Mouse (Mus musculus) brain, embryonic 18.5 days (tissue): ENCODE data around the gene Polr2a.

Experiments used
- DNase-seq: peaks from one replicate; pipeline ENCODE4 v3.0.0-alpha.2; 2012; ENCODE audit warnings: low read depth, low spot score

Polr2a gene

GRCm38 (mm10) chr11:69784793-69785272, 26.4 kb upstream of the Polr2a start:
- no peak for DNase-seq

- DNase-seq: no peak
Observed at GRCm38 (mm10) chr11:69781828-69782227, 23.4 kb upstream of the Polr2a start.

GRCm38 (mm10) chr11:69778985-69779384, 20.5 kb upstream of the Polr2a start:
- no peak for DNase-seq

GRCm38 (mm10) chr11:69778258-69778982, 20.0 kb upstream of the Polr2a start:
- DNase-seq: no peak

GRCm38 (mm10) chr11:69777504-69778257, 19.2 kb upstream of the Polr2a start:
- no peak for DNase-seq

GRCm38 (mm10) chr11:69776488-69776887, 18.1 kb upstream of the Polr2a start:
- DNase-seq: no peak

- DNase-seq: no peak
Observed at GRCm38 (mm10) chr11:69775716-69776115, 17.3 kb upstream of the Polr2a start.

- no peak for DNase-seq
Observed at GRCm38 (mm10) chr11:69774961-69775360, 16.5 kb upstream of the Polr2a start.

GRCm38 (mm10) chr11:69767625-69767909, 9.1 kb upstream of the Polr2a start:
- DNase-seq: no peak

GRCm38 (mm10) chr11:69766872-69767624, 8.6 kb upstream of the Polr2a start:
- DNase-seq: no peak

- no peak for DNase-seq
Observed at GRCm38 (mm10) chr11:69766126-69766609, 7.7 kb upstream of the Polr2a start.

- DNase-seq: no peak
Observed at GRCm38 (mm10) chr11:69765221-69766125, 7.0 kb upstream of the Polr2a start, which contains the start of gene Zbtb4. Gene Zbtb4 (plus strand): TSS chr11:69765912.

- no peak for DNase-seq
Observed at GRCm38 (mm10) chr11:69763551-69763950, 5.1 kb upstream of the Polr2a start.

GRCm38 (mm10) chr11:69761868-69762267, 3.4 kb upstream of the Polr2a start, which contains the start of gene Slc35g3:
Gene Slc35g3 (minus strand): TSS chr11:69761968.
- no peak for DNase-seq

- DNase-seq: no peak
Observed at GRCm38 (mm10) chr11:69760901-69761200, 2.4 kb upstream of the Polr2a start.

GRCm38 (mm10) chr11:69760160-69760900, 1.9 kb upstream of the Polr2a start:
- no peak for DNase-seq

- peak; percentile 84 for DNase-seq
Observed at GRCm38 (mm10) chr11:69758971-69759721, 709 bp upstream of the Polr2a start.

GRCm38 (mm10) chr11:69758090-69758456, 364 bp downstream of the Polr2a start:
- DNase-seq: peak; percentile 89

- no peak for DNase-seq
Observed at GRCm38 (mm10) chr11:69757303-69758089, 941 bp downstream of the Polr2a start.
